In the genomic region with DNA sequence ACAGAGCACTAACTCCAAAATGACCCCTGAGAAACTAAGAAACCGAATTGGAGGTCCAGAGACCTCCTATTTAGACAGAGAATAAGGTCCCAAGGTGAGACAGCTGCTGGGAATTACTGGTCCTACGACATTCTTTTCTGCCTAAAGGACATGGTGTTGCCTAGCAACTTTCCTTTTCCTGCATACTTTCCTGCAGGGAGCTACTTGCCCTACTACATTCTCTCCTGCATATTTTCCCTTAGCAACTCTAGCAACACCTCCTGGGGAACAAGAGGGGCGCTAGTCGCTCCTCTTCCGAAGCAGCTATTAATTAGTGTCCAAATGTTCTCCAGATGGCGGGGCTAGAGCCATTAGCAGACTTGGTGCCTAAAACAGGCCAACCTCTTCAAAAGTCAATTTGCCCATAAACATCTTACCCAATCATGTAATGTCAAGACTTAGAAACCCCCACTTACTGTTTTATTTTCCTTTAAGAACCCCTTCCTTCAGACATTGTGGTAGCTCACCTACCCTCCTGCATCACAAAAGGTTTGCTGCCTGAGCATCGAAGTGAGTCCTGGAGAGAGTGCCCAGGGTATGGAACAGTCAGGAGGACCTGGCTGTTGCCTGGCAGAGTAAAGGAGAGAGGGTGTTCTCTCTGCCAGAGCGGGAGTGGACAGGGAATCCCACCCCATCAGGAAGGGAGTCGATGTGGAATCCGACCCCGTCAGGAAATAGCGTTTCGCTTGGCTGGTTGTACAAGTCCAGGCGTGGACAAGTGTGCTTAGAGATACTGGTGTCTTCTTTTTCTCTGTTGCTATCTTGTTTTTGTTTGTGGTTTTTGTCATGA, we compare ENCODE assay signal across 8 mouse cellular contexts. TPM values are rescaled to one million over a fixed set of nuclear protein-coding genes. Genes with fewer than 3 reads are reported as not detected.
A peak's percentile ranks its signal among the peaks of the same experiment; 100 is the strongest.
DNase-seq lines count a peak whose midpoint lies in the region.

No protein-coding gene starts in this region.

- peak; percentile 5 for DNase-seq in thymus, postnatal 0 days (ENCODE audit: low spot score)
- no peak for DNase-seq in thymus, postnatal 25 days
- DNase-seq in embryo, embryonic 9.5 days (ENCODE audit: extremely low spot score): peak; percentile 48
- DNase-seq in kidney, postnatal 14 days: peak; percentile 73
- DNase-seq in mesoderm, embryonic 11.5 days (ENCODE audit: low read depth, low spot score): peak; percentile 69
- no peak for DNase-seq in cerebellum, postnatal 36 days
- no peak for DNase-seq in gastrocnemius, adult 8-10 months (ENCODE audit: low spot score in 2 of 2)
- DNase-seq in urinary bladder, adult 2 months (ENCODE audit: low spot score): no peak

RNA-seq across cellular contexts. Expression of gene Zfp53, which starts 15.2 kb away (rescaled TPM):
- polyA plus RNA-seq in thymus, postnatal 0 days (2015; fragmentation: Nextera tagmentation; extraction: Ambion mirVana): 16.5 and 17.3 TPM in 2 replicates
- 1 to 10 TPM; 1.3 to 1.8 (median 1.5) TPM for total RNA-seq in gastrocnemius, adult 8-10 months (2022)
- polyA plus RNA-seq in urinary bladder, adult 2 months (2012; rRNA removed): 8.1 and 9.2 TPM in 2 replicates

RNA-seq across cellular contexts. Expression of gene Zfp51, which starts 23.4 kb away (rescaled TPM):
- polyA plus RNA-seq in thymus, postnatal 0 days (2015; fragmentation: Nextera tagmentation; extraction: Ambion mirVana): 22.4 and 23.0 TPM in 2 replicates
- total RNA-seq in gastrocnemius, adult 8-10 months (2022): 10 to 100 TPM; 10.5 to 11.7 (median 10.9) TPM
- 7.1 and 8.6 TPM in 2 replicates for polyA plus RNA-seq in urinary bladder, adult 2 months (2012; rRNA removed)

RNA-seq across cellular contexts. Expression of gene Zfp54, which starts 50.5 kb away (rescaled TPM):
- polyA plus RNA-seq in thymus, postnatal 0 days (2015; fragmentation: Nextera tagmentation; extraction: Ambion mirVana): 9.2 and 9.8 TPM in 2 replicates
- total RNA-seq in gastrocnemius, adult 8-10 months (2022): 1 to 10 TPM in 2 of 4 experiments, under 1 TPM in 2; 0.77 to 1.9 (median 1.1) TPM
- 6.1 and 6.2 TPM in 2 replicates for polyA plus RNA-seq in urinary bladder, adult 2 months (2012; rRNA removed)

Comparison
In these comparisons a context has a peak if more than half of its experiments do, and no peak if none do; other contexts are left out.
1. DNase-seq: peak in thymus, postnatal 0 days (single experiment), embryo, embryonic 9.5 days (single experiment), kidney, postnatal 14 days (single experiment) and mesoderm, embryonic 11.5 days (single experiment); none in thymus, postnatal 25 days (single experiment), cerebellum, postnatal 36 days (0 of 2), gastrocnemius, adult 8-10 months (0 of 2) and urinary bladder, adult 2 months (single experiment).